Mouse (Mus musculus) embryonic fibroblast, embryonic 13.5 days (primary cell): ENCODE measurements around the gene Cap2.

ENCODE experiments used
- CTCF ChIP-seq: IDR thresholded peaks from 2 replicates; pipeline ENCODE4 v1.5.1; 2011; ENCODE audit warnings: mild to moderate bottlenecking, control low read depth, low read length, moderate library complexity, borderline replicate concordance; ENCODE audit not compliant: insufficient read depth
- POLR2A ChIP-seq: IDR thresholded peaks from 2 replicates; pipeline ENCODE4 v1.6.1; 2011; ENCODE audit warnings: low read depth, mild to moderate bottlenecking, control low read depth, low read length, moderate library complexity

DNA sequence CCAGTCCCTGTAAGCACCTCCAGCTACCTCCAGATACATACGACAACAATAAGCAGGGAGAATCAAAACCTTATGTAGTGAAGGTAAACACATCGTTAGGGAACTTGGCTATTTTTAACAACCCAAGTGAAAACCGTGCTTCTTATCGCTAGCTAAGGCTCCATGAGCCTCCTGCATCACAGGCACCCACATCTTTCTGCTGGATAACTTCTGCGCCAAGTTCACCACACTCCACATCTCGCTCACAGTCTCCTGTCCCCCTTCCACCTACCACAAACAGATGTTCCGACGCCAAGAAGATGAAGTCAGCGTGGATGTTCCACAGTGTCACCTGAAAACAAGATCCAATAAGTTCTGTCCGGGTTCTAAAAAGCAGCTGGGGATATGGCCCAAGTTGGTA lies 49.0 kb downstream of the Cap2 start:
- no peak for TF ChIP-seq CTCF
- TF ChIP-seq POLR2A: no peak
